Comparison of ENCODE assay signal across 18 mouse cellular contexts in the genomic region with DNA sequence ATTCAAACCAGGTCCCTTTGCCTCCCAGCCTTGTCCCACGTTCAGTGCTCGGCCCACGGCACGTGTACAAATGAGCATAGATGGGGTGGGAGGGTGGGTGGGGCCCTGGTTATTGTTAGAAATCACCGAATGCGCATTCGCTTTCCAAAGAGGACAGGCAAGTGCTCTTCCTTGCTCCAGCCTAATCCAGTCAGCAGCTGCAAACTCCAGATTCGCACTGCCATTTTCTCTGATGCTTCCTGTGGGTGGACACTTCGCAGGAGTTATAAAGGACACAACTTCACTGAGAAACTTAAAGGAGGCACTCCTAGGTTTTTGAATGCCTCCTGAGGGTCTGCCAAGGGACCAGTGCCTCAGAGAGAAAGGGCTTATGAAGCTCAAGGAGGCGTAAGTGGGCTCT. TPM values are rescaled to one million over a fixed set of nuclear protein-coding genes. Genes with fewer than 3 reads are reported as not detected.
DNase-seq lines count a peak whose midpoint lies in the region; ATAC-seq and TF ChIP-seq lines count a peak whose summit lies in the region.
"Had no signal": no experiment of that assay in that cellular context is flagged by ENCODE, and none has a peak within 500 bp of the region (broad histone marks: within the 10 kb centered on the region; RNA-seq: fewer than 3 reads in every experiment).

No protein-coding gene starts in this region.

- H3K9me3 ChIP-seq in forebrain, embryonic 10.5 days = no peaks in the 10 kb centered on the region
- H3K9me3 ChIP-seq in forebrain, embryonic 13.5 days (replicated peaks) = no peaks in the 10 kb centered on the region
- no peaks in the 10 kb centered on the region for H3K9me3 ChIP-seq in neural tube, embryonic 12.5 days
- H3K9me3 ChIP-seq: forebrain, embryonic 15.5 days; liver, embryonic 15.5 days had no signal

- 48% methylated on average over 10 of the region's 10 CpGs for WGBS in forebrain, embryonic 10.5 days
- WGBS in forebrain, embryonic 13.5 days = 44% methylated on average over 10 of the region's 10 CpGs
- 57% methylated on average over 10 of the region's 10 CpGs for WGBS in neural tube, embryonic 12.5 days

- ATAC-seq in forebrain, embryonic 13.5 days = no peak
- no peak for ATAC-seq in neural tube, embryonic 12.5 days (ENCODE audit: low FRiP score, low read depth)
- ATAC-seq: forebrain, embryonic 15.5 days; Patski had no signal

- peak overlapping the region; percentile 69; the same call in 1 of the 2 replicates for H3K4me3 ChIP-seq in forebrain, embryonic 10.5 days
- H3K4me3 ChIP-seq in forebrain, embryonic 13.5 days = no peak overlapping the region
- H3K4me3 ChIP-seq in left cerebral cortex, adult 2 months = no peak overlapping the region
- no peak overlapping the region for H3K4me3 ChIP-seq in neural tube, embryonic 12.5 days

- DNase-seq in forebrain, embryonic 10.5 days (ENCODE audit: extremely low spot score, low spot score) = no peak
- peak in 1 of 2 experiments; percentile 20 for DNase-seq in left cerebral cortex, adult 2 months (ENCODE audit: extremely low spot score in 1 of 2, low spot score in 2 of 2)
- DNase-seq in left cerebral cortex, adult 18-20 months (ENCODE audit: low spot score in 2 of 2) = no peak
- DNase-seq in neural tube, embryonic 10.5 days (ENCODE audit: extremely low spot score, low spot score) = no peak
- peak; percentile 44 for DNase-seq in telencephalon, adult 2 months (ENCODE audit: low read depth, low spot score)
- no peak for DNase-seq in cerebellum, adult 11-12 months
- DNase-seq: adrenal gland, adult 8-10 months; gastrocnemius, postnatal 14 days; heart, adult 11 months; kidney, adult 9 months; liver had no signal

- H3K27ac ChIP-seq in forebrain, embryonic 10.5 days = no peak overlapping the region
- H3K27ac ChIP-seq in forebrain, embryonic 13.5 days = no peak overlapping the region
- H3K27ac ChIP-seq in left cerebral cortex, adult 2 months = peak overlapping the region; percentile 83
- no peak overlapping the region for H3K27ac ChIP-seq in neural tube, embryonic 12.5 days
- H3K27ac ChIP-seq: forebrain, embryonic 15.5 days; liver, embryonic 15.5 days; macrophage had no signal

- no peak overlapping the region for H3K4me2 ChIP-seq in forebrain, embryonic 13.5 days
- peak overlapping the region; percentile 98 for H3K4me2 ChIP-seq in neural tube, embryonic 12.5 days (replicated peaks)

- no peaks in the 10 kb centered on the region for H3K36me3 ChIP-seq in forebrain, embryonic 10.5 days (replicated peaks)
- no peaks in the 10 kb centered on the region for H3K36me3 ChIP-seq in forebrain, embryonic 13.5 days (ENCODE audit: poor library complexity, severe bottlenecking)
- no peaks in the 10 kb centered on the region; the same call in 1 of the 2 replicates for H3K36me3 ChIP-seq in neural tube, embryonic 12.5 days
- H3K36me3 ChIP-seq: forebrain, embryonic 15.5 days; G1E; liver, embryonic 15.5 days had no signal

- intact Hi-C loops in left cerebral cortex, adult 2 months (cut with DNase I) = no loop called here

- TF ChIP-seq CTCF in left cerebral cortex, adult 2 months (IDR thresholded peaks at IDR 0.05) = no peak

- peaks cover 40% of the 10 kb centered on the region for H3K27me3 ChIP-seq in forebrain, embryonic 10.5 days (ENCODE audit: poor library complexity, severe bottlenecking)
- peaks cover 23% of the 10 kb centered on the region; the same call in 1 of the 2 replicates for H3K27me3 ChIP-seq in forebrain, embryonic 13.5 days
- peaks cover 5% of the 10 kb centered on the region; the same call in 1 of the 2 replicates for H3K27me3 ChIP-seq in neural tube, embryonic 12.5 days (replicated peaks)
- H3K27me3 ChIP-seq: forebrain, embryonic 15.5 days had no signal

- no peak overlapping the region for H3K9ac ChIP-seq in forebrain, embryonic 13.5 days
- H3K9ac ChIP-seq in neural tube, embryonic 12.5 days = no peak overlapping the region
- H3K9ac ChIP-seq: liver, embryonic 15.5 days had no signal

- H3K4me1 ChIP-seq in forebrain, embryonic 10.5 days = peaks cover 33% of the 10 kb centered on the region
- peaks cover 26% of the 10 kb centered on the region for H3K4me1 ChIP-seq in forebrain, embryonic 13.5 days
- peaks cover 14% of the 10 kb centered on the region for H3K4me1 ChIP-seq in neural tube, embryonic 12.5 days

RNA-seq across cellular contexts. Expression of a gene that starts 6.3 kb away (rescaled TPM):
- 78.0 and 79.1 TPM in 2 replicates for polyA plus RNA-seq in forebrain, embryonic 10.5 days (2016; fragmentation: Nextera tagmentation; extraction: Ambion mirVana)
- 50.4 and 51.3 TPM in 2 replicates for polyA plus RNA-seq in forebrain, embryonic 13.5 days (2015; fragmentation: Nextera tagmentation; extraction: Ambion mirVana)
- 10 to 100 TPM; 52.1 to 54.0 TPM for total RNA-seq in left cerebral cortex, adult 2 months (2021)
- 10 to 100 TPM; 56.0 to 59.9 TPM for total RNA-seq in left cerebral cortex, adult 18-20 months (2021)
- polyA plus RNA-seq in neural tube, embryonic 12.5 days (2016; fragmentation: Nextera tagmentation; extraction: Ambion mirVana) = 52.2 and 58.3 TPM in 2 replicates
